Mouse (Mus musculus) forebrain, embryonic 14.5 days (tissue): ENCODE results near the gene Il17rd. TPM values are rescaled to one million over a fixed set of nuclear protein-coding genes. Genes with fewer than 3 reads are reported as not detected.

Experiments
- ATAC-seq: fragments of 200-750 bp; cut with Nextera tagmentation; 2 replicates; pipeline ENCODE4 v1.8.0; 2017; ENCODE audit warnings: mild to moderate bottlenecking, moderate library complexity
- DNase-seq: peaks from one replicate; pipeline ENCODE4 v3.0.0-alpha.2; 2015; ENCODE audit warnings: low spot score
- H3K27ac ChIP-seq: fragments of 300-500 bp; sonication (generic); 2 replicates; pipeline ENCODE4 v1.5.1; 2014; ENCODE audit warnings: low read depth, mild to moderate bottlenecking, control low read depth, low read length, moderate library complexity
- H3K27me3 ChIP-seq: fragments of 300-500 bp; sonication (generic); replicated peaks from 2 replicates; pipeline ENCODE4 v1.6.1; 2014; ENCODE audit warnings: low read length, control low read depth, mixed read lengths; ENCODE audit not compliant: control insufficient read depth, insufficient read depth
- H3K36me3 ChIP-seq: fragments of 300-500 bp; sonication (generic); 2 replicates; pipeline ENCODE4 v1.6.1; 2014; ENCODE audit warnings: low read length, control low read depth; ENCODE audit not compliant: control insufficient read depth, insufficient read depth
- H3K4me1 ChIP-seq: fragments of 300-500 bp; sonication (generic); 2 replicates; pipeline ENCODE4 v1.6.1; 2014; ENCODE audit warnings: antibody characterized with exemption, low read length, control low read depth; ENCODE audit not compliant: control insufficient read depth, insufficient read depth
- H3K4me2 ChIP-seq: fragments of 300-500 bp; sonication (generic); 2 replicates; pipeline ENCODE4 v1.6.1; 2014; ENCODE audit warnings: mild to moderate bottlenecking, control low read depth, low read length
- H3K4me3 ChIP-seq: fragments of 300-500 bp; sonication (generic); 2 replicates; pipeline ENCODE4 v1.5.1; 2014; ENCODE audit warnings: low read depth, low read length, control low read depth
- H3K9ac ChIP-seq: fragments of 300-500 bp; sonication (generic); 2 replicates; pipeline ENCODE4 v1.6.1; 2014; ENCODE audit warnings: mild to moderate bottlenecking, low read length, control low read depth, moderate library complexity
- H3K9me3 ChIP-seq: fragments of 300-500 bp; sonication (generic); replicated peaks from 2 replicates; pipeline ENCODE4 v1.6.1; 2016; ENCODE audit warnings: low read length, control low read depth, mixed read lengths; ENCODE audit not compliant: control insufficient read depth
- WGBS: fragments of 180-500 bp; shearing (Covaris S2); extraction: QIAGEN DNeasy Blood & Tissue Kit; methylation state at CpG from one replicate; pipeline ENCODE4 v1.1.7; 2014; 5-methylcytosine and 5-hydroxymethylcytosine counted together
- polyA plus RNA-seq: library from polyadenylated mRNA; unstranded; fragments of >200 nt; fragmentation: Nextera tagmentation; extraction: Ambion mirVana; gene quantifications from 2 replicates; pipeline ENCODE4 v1.2.1, GENCODE M21; 2014

The Il17rd gene
- polyA plus RNA-seq: 1.3 and 1.9 TPM in 2 replicates

GRCm38 (mm10) chr14:27038783-27039182 is at the start of gene Il17rd:
Il17rd (plus strand) TSS chr14:27038941.
- Histone ChIP-seq H3K9me3 (no peaks in the 10 kb centered on the region), H3K4me2 (peak within 1 kb of the TSS; percentile 97), H3K4me1 (peaks cover 2% of the 10 kb centered on the region; the same call in 1 of the 2 replicates), H3K9ac (peak within 1 kb of the TSS; percentile 76), H3K4me3 (peak within 1 kb of the TSS; percentile 89), H3K36me3 (no peaks in the 10 kb centered on the region), H3K27me3 (peaks cover 8% of the 10 kb centered on the region; the same call in 1 of the 2 replicates), H3K27ac (peak within 1 kb of the TSS; percentile 58; the same call in 1 of the 2 replicates)
- peak; percentile 90 for DNase-seq
- ATAC-seq: peak; percentile 95
- under 1% methylated on average over 29 of the region's 29 CpGs for WGBS

GRCm38 (mm10) chr14:26991622-26992021 is 47.1 kb upstream of the Il17rd start:
- no peak for DNase-seq
- no peak overlapping the region for H3K4me2 ChIP-seq
- no peaks in the 10 kb centered on the region for H3K36me3 ChIP-seq
- H3K4me1 ChIP-seq: 0 out of 2 replicates have a peak, but pooled peaks cover 2% of the 10 kb centered on the region
- H3K27me3 ChIP-seq: no peaks in the 10 kb centered on the region; the same call in 1 of the 2 replicates
- no peak overlapping the region for H3K9ac ChIP-seq
- WGBS: 66% methylated on average over 18 of the region's 18 CpGs
- no peak for ATAC-seq
- H3K4me3 ChIP-seq: no peak overlapping the region
- no peaks in the 10 kb centered on the region for H3K9me3 ChIP-seq
- H3K27ac ChIP-seq: no peak overlapping the region

GRCm38 (mm10) chr14:26993427-26993826 is 45.3 kb upstream of the Il17rd start:
- no peak overlapping the region for H3K4me2 ChIP-seq
- H3K27ac ChIP-seq: no peak overlapping the region
- DNase-seq (no peak), ATAC-seq (no peak)
- H3K36me3 ChIP-seq: no peaks in the 10 kb centered on the region
- no peaks in the 10 kb centered on the region for H3K9me3 ChIP-seq
- no peak overlapping the region for H3K9ac ChIP-seq
- no peak overlapping the region for H3K4me3 ChIP-seq
- no peaks in the 10 kb centered on the region; the same call in 1 of the 2 replicates for H3K27me3 ChIP-seq
- 88% methylated on average over 3 of the region's 3 CpGs for WGBS
- H3K4me1 ChIP-seq: 0 out of 2 replicates have a peak, but pooled peaks cover 2% of the 10 kb centered on the region

- Histone ChIP-seq H3K9ac (peak within 1 kb of the TSS; percentile 40; the same call in 1 of the 2 replicates), H3K4me3 (peak within 1 kb of the TSS; percentile 17)
- no peak for ATAC-seq
These were observed 44.5 kb upstream of the Il17rd start, which contains the start of gene Hesx1 for GRCm38 (mm10) chr14:26994211-26994741. Hesx1 (plus strand) TSS chr14:26994416.

GRCm38 (mm10) chr14:26996257-26996656 is 42.5 kb upstream of the Il17rd start:
- H3K27ac ChIP-seq: no peak overlapping the region
- H3K9ac ChIP-seq: no peak overlapping the region
- ATAC-seq (no peak), DNase-seq (no peak)
- H3K4me2 ChIP-seq: no peak overlapping the region
- peaks cover 3% of the 10 kb centered on the region; the same call in 1 of the 2 replicates for H3K27me3 ChIP-seq
- no peaks in the 10 kb centered on the region for H3K36me3 ChIP-seq
- H3K4me1 ChIP-seq: 0 out of 2 replicates have a peak, but pooled peaks cover 2% of the 10 kb centered on the region
- H3K9me3 ChIP-seq: no peaks in the 10 kb centered on the region
- no peak overlapping the region for H3K4me3 ChIP-seq

More at GRCm38 (mm10) chr14:26994211-26994741, 44.5 kb upstream of the Il17rd start, which contains the start of gene Hesx1:
- H3K27me3 ChIP-seq: no peaks in the 10 kb centered on the region; the same call in 1 of the 2 replicates
- H3K36me3 ChIP-seq: no peaks in the 10 kb centered on the region
- H3K9me3 ChIP-seq: no peaks in the 10 kb centered on the region
- peak within 1 kb of the TSS; percentile 46 for H3K4me2 ChIP-seq
- peak; percentile 43 for DNase-seq
- 0 out of 2 replicates have a peak, but pooled peaks cover 2% of the 10 kb centered on the region for H3K4me1 ChIP-seq
- WGBS: 14% methylated on average over 16 of the region's 16 CpGs
- H3K27ac ChIP-seq: no peak within 1 kb of the TSS

GRCm38 (mm10) chr14:27000386-27000785 is 38.4 kb upstream of the Il17rd start:
- Histone ChIP-seq H3K9ac (no peak overlapping the region), H3K4me2 (no peak overlapping the region)

GRCm38 (mm10) chr14:27004906-27005305 is 33.8 kb upstream of the Il17rd start:
- Histone ChIP-seq H3K27me3 (peaks cover 14% of the 10 kb centered on the region), H3K4me3 (no peak overlapping the region), H3K9me3 (no peaks in the 10 kb centered on the region), H3K36me3 (no peaks in the 10 kb centered on the region), H3K27ac (no peak overlapping the region), H3K4me1 (no peaks in the 10 kb centered on the region), H3K9ac (no peak overlapping the region), H3K4me2 (no peak overlapping the region)
- DNase-seq (no peak), ATAC-seq (no peak)
- WGBS: 58% methylated on average over 7 of the region's 7 CpGs

More at GRCm38 (mm10) chr14:27000386-27000785, 38.4 kb upstream of the Il17rd start:
- ATAC-seq (no peak), DNase-seq (peak; percentile 6)
- H3K4me3 ChIP-seq: no peak overlapping the region
- H3K4me1 ChIP-seq: no peaks in the 10 kb centered on the region
- under 1% methylated on average over 11 of the region's 11 CpGs for WGBS
- H3K27ac ChIP-seq: no peak overlapping the region
- peaks cover 14% of the 10 kb centered on the region for H3K27me3 ChIP-seq
- no peaks in the 10 kb centered on the region for H3K9me3 ChIP-seq
- H3K36me3 ChIP-seq: no peaks in the 10 kb centered on the region

- H3K4me3 ChIP-seq: no peak overlapping the region
- no peaks in the 10 kb centered on the region for H3K9me3 ChIP-seq
- no peaks in the 10 kb centered on the region for H3K4me1 ChIP-seq
- DNase-seq: no peak
- H3K36me3 ChIP-seq: no peaks in the 10 kb centered on the region
- H3K9ac ChIP-seq: no peak overlapping the region
- 4% methylated on average over 6 of the region's 6 CpGs for WGBS
- H3K27me3 ChIP-seq: peaks cover 14% of the 10 kb centered on the region
- no peak for ATAC-seq
- H3K27ac ChIP-seq: no peak overlapping the region
- no peak overlapping the region for H3K4me2 ChIP-seq
These were observed 32.8 kb upstream of the Il17rd start for GRCm38 (mm10) chr14:27005937-27006336.

GRCm38 (mm10) chr14:27011561-27011960 is 27.2 kb upstream of the Il17rd start:
- DNase-seq (no peak), ATAC-seq (no peak)
- no peaks in the 10 kb centered on the region for H3K9me3 ChIP-seq
- H3K9ac ChIP-seq: no peak overlapping the region
- H3K27ac ChIP-seq: no peak overlapping the region
- H3K36me3 ChIP-seq: no peaks in the 10 kb centered on the region
- H3K4me2 ChIP-seq: no peak overlapping the region
- H3K4me3 ChIP-seq: no peak overlapping the region
- 82% methylated on average over 5 of the region's 5 CpGs for WGBS
- no peaks in the 10 kb centered on the region for H3K4me1 ChIP-seq
- H3K27me3 ChIP-seq: no peaks in the 10 kb centered on the region
